Mouse (Mus musculus): ENCODE measurements at regions not wholly inside any gene's neighbourhood (a gene's known extent, or its start where the extent isn't known, plus 50 kb on each side); places are given as distances from the start of the nearest gene placed in this dataset.

DNA sequence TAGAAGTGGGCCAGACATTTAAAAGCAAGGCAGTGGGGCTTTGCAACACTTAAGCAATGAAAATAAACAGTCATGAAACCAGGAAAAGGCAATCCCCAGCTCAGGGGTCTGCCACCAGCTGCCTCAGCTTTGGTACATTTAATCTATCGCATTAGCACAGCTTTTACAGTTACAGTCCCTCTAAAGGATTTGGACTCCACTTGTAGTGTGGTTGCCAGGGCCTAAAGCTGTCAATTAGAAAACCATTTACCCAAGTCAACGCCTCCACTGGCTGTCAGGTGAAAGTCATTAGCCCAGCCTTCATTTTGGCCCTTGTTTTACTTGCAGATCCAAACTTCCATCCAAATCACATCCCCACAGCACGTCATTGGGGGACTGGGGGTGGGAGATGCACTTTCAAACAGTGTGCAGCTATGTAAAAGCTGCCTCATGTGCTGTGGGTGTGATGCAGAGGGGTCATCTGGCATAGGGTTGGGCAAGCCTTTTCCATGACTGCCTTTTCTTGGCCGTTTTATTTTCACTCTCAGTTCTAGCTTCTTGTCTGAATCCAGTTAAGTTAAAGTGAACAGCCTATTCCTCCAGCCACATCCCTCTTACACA lies 664.9 kb upstream of the 2610301B20Rik start:
- TF ChIP-seq CTCF (IDR thresholded peaks at IDR 0.05; ENCODE audit: borderline replicate concordance, extremely low read depth, insufficient read depth, insufficient read length) (no peak), POLR2A (IDR thresholded peaks at IDR 0.05; ENCODE audit: borderline replicate concordance, extremely low read depth, insufficient read depth, insufficient read length, poor library complexity, severe bottlenecking) (no peak)
